Mouse (Mus musculus) midbrain, postnatal 0 days (tissue): ENCODE results near the gene Sh3bp4. TPM values are rescaled to one million over a fixed set of nuclear protein-coding genes. Genes with fewer than 3 reads are reported as not detected.
A peak's percentile ranks its signal among the peaks of the same experiment; 100 is the strongest.

Experiments used
- ATAC-seq: fragments of 200-750 bp; cut with Nextera tagmentation; 2 replicates; pipeline ENCODE4 v1.8.0; 2017; ENCODE audit warnings: moderate number of reproducible peaks, mild to moderate bottlenecking, moderate TSS enrichment, moderate library complexity; ENCODE audit not compliant: low FRiP score
- DNase-seq: peaks from one replicate; pipeline ENCODE4 v3.0.0-alpha.2; 2015; ENCODE audit warnings: low spot score
- H3K27ac ChIP-seq: fragments of 300-500 bp; sonication (generic); 2 replicates; pipeline ENCODE4 v1.5.1; 2014; ENCODE audit warnings: low read depth, mild to moderate bottlenecking, low read length, mixed read lengths
- H3K27me3 ChIP-seq: fragments of 300-500 bp; sonication (generic); 2 replicates; pipeline ENCODE4 v1.6.1; 2014; ENCODE audit warnings: low read length, control low read depth, mixed read lengths; ENCODE audit not compliant: insufficient read depth
- H3K36me3 ChIP-seq: fragments of 300-500 bp; sonication (generic); 2 replicates; pipeline ENCODE4 v1.6.1; 2014; ENCODE audit warnings: low read length, control low read depth, mixed read lengths; ENCODE audit not compliant: insufficient read depth
- H3K4me1 ChIP-seq: fragments of 300-500 bp; sonication (generic); 2 replicates; pipeline ENCODE4 v1.6.1; 2014; ENCODE audit warnings: mild to moderate bottlenecking, control low read depth, antibody characterized with exemption, low read length, mixed read lengths; ENCODE audit not compliant: insufficient read depth
- H3K4me2 ChIP-seq: fragments of 300-500 bp; sonication (generic); 2 replicates; pipeline ENCODE4 v1.6.1; 2014; ENCODE audit warnings: low read depth, mild to moderate bottlenecking, low read length, mixed read lengths; ENCODE audit not compliant: poor library complexity, severe bottlenecking
- H3K4me3 ChIP-seq: fragments of 300-500 bp; sonication (generic); 2 replicates; pipeline ENCODE4 v1.5.1; 2014; ENCODE audit warnings: low read depth, mild to moderate bottlenecking, low read length, moderate library complexity
- H3K9ac ChIP-seq: fragments of 300-500 bp; sonication (generic); replicated peaks from 2 replicates; pipeline ENCODE4 v1.6.1; 2014; ENCODE audit warnings: mild to moderate bottlenecking, low read length, moderate library complexity, mixed read lengths; ENCODE audit not compliant: poor library complexity, severe bottlenecking
- H3K9me3 ChIP-seq: fragments of 300-500 bp; sonication (generic); 2 replicates; pipeline ENCODE4 v1.6.1; 2016; ENCODE audit warnings: low read length, control low read depth
- CTCF ChIP-seq: IDR thresholded peaks from 2 replicates; pipeline ENCODE4 v1.5.1; 2016; ENCODE audit warnings: antibody characterized with exemption, mild to moderate bottlenecking
- WGBS: fragments of 180-500 bp; shearing (Covaris S2); extraction: QIAGEN DNeasy Blood & Tissue Kit; methylation state at CpG from one replicate; pipeline ENCODE4 v1.1.7; 2014; 5-methylcytosine and 5-hydroxymethylcytosine counted together
- polyA plus RNA-seq: library from polyadenylated mRNA; unstranded; fragments of >200 nt; fragmentation: Nextera tagmentation; extraction: Ambion mirVana; gene quantifications from 2 replicates; pipeline ENCODE4 v1.2.1, GENCODE M21; 2015
- total RNA-seq: library from RNA; depleted of rRNA; stranded (reverse); fragments of >200 nt; gene quantifications from 2 replicates; pipeline ENCODE4 v1.2.3, GENCODE M21; 2014

The Sh3bp4 gene
- total and polyA plus RNA-seq, 2 experiments from 2014 or later, result 11.0 to 26.5 TPM

DNA sequence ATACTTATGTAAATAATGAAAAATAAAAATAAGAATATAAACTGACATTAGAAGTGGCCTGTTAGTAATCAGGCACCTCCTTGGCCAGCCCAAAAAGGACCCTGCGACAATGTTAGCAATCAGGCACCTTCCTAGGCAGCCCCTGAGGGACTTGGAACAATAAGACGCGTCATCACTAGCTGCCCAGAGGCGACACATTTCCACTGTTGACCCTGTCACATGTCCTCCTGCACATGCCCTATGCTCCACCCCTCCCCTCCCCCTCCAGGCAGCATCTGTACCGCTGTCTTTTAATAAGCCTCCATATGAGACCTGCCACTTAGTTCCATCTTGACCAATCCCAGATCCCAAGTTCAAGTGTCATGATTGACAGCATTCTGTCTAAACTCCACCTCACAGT, 119.0 kb downstream of the Sh3bp4 start:
- Histone ChIP-seq H3K27ac (no peak overlapping the region), H3K9me3 (no peaks in the 10 kb centered on the region), H3K4me2 (no peak overlapping the region), H3K4me1 (no peaks in the 10 kb centered on the region), H3K27me3 (no peaks in the 10 kb centered on the region), H3K4me3 (no peak overlapping the region), H3K36me3 (no peaks in the 10 kb centered on the region), H3K9ac (no peak overlapping the region)
- ATAC-seq, result 0 out of 2 replicates have a peak, but pooled peaks have one; percentile 42
- TF ChIP-seq CTCF, result no peak
- no peak for DNase-seq
- WGBS, result 68% methylated on average over 5 of the region's 5 CpGs

DNA sequence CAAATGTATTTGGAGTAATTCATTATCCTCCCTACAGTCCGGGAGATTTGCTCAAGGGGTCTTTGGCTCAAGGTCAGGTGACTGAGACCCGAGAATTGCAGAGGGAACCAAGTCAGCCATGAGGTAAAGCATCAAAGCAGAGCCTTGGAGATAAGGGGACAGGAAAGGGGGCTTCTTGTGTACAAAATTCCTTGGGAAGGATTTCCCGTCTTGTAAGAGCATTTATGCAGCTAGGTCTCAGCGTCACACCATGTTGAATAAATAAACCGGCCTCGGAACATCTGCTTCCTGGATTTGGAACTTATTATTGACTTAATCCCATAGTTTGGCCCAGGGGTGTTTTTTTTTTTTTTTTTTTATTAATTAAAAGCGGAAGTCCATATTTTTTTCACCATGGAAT, 120.4 kb downstream of the Sh3bp4 start:
- Histone ChIP-seq H3K36me3 (no peaks in the 10 kb centered on the region), H3K9ac (no peak overlapping the region), H3K4me2 (no peak overlapping the region), H3K4me3 (no peak overlapping the region), H3K27ac (no peak overlapping the region), H3K4me1 (no peaks in the 10 kb centered on the region), H3K9me3 (no peaks in the 10 kb centered on the region), H3K27me3 (no peaks in the 10 kb centered on the region)
- ATAC-seq, result no peak
- no peak for TF ChIP-seq CTCF
- DNase-seq, result no peak
- WGBS, result 32% methylated on average over 7 of the region's 7 CpGs

DNA sequence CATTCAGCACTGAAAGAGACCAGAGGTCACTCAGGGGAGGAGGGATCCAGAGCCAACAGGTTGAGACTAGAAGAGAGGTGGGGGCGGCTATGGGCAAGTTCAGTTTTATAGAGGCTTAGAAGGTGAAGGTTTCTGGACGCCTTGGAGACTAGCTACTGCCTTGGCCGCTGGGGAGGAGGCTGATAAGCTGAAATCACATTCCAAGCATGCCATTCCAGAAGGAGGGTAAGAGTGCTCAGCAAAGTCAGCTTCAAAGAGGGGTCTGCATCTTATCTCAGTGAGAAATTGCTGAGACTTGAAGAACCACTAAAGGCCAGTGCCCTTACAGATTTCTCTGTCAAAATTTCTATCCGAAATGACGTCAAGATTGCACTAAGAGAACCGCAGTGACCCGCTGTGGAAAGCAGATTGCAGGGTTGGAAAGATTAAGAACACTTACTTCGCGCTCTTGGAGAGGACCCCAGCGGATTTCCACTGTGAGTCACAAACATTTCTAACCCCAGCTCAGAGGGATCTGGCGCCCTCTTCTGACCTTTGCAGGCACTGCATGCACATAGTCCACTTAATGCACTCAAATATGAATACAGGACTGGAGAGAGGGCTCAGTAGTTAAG, 121.0 kb downstream of the Sh3bp4 start:
- DNase-seq (peak; percentile 73), ATAC-seq (no peak)
- no peak overlapping the region for H3K4me2 ChIP-seq
- 17% methylated on average over 11 of the region's 11 CpGs for WGBS
- no peaks in the 10 kb centered on the region for H3K27me3 ChIP-seq
- H3K4me1 ChIP-seq, result no peaks in the 10 kb centered on the region
- no peak overlapping the region for H3K4me3 ChIP-seq
- no peak overlapping the region for H3K9ac ChIP-seq
- no peaks in the 10 kb centered on the region for H3K36me3 ChIP-seq
- no peaks in the 10 kb centered on the region for H3K9me3 ChIP-seq
- no peak overlapping the region for H3K27ac ChIP-seq
- peak; percentile 80 for TF ChIP-seq CTCF

DNA sequence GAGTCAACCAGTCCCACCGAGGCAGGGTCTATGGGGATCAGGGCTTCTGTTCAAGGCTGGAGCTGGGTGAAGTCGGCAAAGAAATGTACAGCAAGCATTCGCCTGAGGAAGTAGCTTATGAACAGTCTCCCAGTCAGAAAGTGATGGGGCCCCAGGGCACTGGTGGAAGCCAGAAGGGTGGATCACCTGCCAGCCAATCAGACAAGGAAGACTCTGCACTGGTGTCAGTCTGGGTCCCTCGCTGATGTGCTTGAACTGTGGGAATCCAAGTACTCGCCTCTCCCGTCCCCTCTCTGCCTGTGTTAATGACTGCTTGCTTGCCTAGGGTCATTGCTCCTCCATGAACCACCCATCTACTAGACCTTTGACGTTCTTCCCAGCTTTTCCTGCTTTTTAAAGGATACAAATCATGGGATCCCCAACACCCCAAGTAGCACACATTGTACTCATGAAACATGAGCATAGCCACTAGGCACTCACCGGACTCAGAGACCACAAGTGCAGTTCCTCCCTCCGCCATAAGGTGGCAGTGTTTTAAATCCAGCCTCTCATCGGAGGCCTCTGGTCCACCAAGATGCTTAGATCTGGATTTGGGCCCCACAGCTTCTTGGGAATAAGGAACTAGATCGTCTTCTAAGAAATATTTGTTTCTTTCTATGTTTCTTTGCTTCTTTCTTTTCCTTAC, 122.5 kb downstream of the Sh3bp4 start:
- Histone ChIP-seq H3K4me3 (no peak overlapping the region), H3K27me3 (no peaks in the 10 kb centered on the region), H3K4me2 (no peak overlapping the region), H3K9ac (no peak overlapping the region), H3K9me3 (no peaks in the 10 kb centered on the region), H3K4me1 (no peaks in the 10 kb centered on the region), H3K36me3 (no peaks in the 10 kb centered on the region), H3K27ac (no peak overlapping the region)
- 77% methylated on average over 11 of the region's 11 CpGs for WGBS
- ATAC-seq (no peak), DNase-seq (peak; percentile 35)
- TF ChIP-seq CTCF, result peak; percentile 68

DNA sequence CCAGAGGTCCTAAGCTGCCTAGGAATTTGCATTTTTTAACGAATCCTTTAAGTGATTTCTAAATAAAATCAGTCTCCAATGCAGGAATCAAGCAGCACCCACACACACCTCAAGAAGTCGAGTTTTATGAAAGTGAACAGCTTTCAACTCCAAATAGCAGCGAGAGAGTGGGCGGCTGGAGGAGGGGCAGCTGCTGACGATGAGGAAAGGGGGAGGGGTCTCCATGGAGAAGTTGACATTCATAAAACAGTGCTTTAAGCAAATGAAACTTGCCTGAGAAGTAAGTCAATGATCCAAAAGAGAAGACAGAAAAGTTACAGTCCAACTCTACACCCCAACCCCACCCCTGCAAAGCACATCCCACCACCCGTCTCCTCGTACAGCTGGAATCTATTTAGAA, 123.4 kb downstream of the Sh3bp4 start:
- 84% methylated on average over 7 of the region's 7 CpGs for WGBS
- Histone ChIP-seq H3K36me3 (no peaks in the 10 kb centered on the region), H3K4me2 (no peak overlapping the region), H3K27me3 (no peaks in the 10 kb centered on the region), H3K27ac (no peak overlapping the region), H3K4me1 (no peaks in the 10 kb centered on the region), H3K9me3 (no peaks in the 10 kb centered on the region), H3K4me3 (no peak overlapping the region), H3K9ac (no peak overlapping the region)
- no peak for ATAC-seq
- no peak for DNase-seq
- TF ChIP-seq CTCF, result no peak

DNA sequence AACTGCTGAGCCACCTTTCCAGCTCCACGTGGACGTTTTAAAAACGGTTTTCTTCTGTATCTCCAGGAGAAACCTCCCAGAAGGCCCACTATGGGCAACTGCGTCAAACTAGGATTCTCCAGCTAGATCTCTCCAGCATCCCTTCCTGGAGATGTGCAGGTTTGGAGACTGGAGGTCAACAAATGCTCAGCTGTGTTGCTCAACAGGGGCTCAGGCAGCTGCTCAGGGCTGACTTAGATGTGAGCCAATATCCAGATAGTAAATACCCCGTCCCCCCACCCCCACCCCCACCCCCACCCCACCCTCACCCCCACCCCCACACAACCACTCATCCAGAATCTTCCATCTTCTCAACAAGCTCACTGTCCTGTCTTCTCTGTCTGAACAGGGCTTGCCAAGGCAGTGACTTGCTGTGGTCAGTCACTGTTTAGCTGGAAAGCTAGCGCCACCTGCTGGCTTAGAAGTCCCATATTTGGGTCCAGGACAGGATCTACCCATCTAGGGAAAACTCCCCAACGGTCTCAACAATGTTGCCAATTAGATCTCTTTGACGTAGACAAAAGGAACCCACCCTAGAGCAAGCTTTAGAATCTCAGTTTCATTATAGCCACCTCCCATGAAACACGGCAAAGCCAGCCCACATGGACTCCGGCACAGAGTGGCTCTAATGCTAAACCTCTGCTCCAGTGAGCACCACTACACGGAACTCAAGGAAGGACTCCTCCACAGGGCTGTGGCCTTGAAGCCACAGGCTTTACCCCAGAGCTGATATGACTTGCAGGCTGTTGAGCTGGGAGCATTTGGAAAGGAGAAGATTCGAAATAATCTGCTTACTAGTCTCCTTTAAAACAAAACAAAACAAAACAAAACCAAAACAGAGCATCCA, 125.9 kb downstream of the Sh3bp4 start:
- Histone ChIP-seq H3K27ac (no peak overlapping the region), H3K9me3 (no peaks in the 10 kb centered on the region), H3K27me3 (no peaks in the 10 kb centered on the region), H3K4me1 (no peaks in the 10 kb centered on the region), H3K4me3 (no peak overlapping the region), H3K9ac (no peak overlapping the region), H3K36me3 (no peaks in the 10 kb centered on the region), H3K4me2 (no peak overlapping the region)
- peak; percentile 94 for DNase-seq
- peak; percentile 94 for TF ChIP-seq CTCF
- ATAC-seq, result peak; percentile 75
- WGBS, result 51% methylated on average over 12 of the region's 12 CpGs
